47 mouse cellular contexts compared by ENCODE assay signal in the genomic region with DNA sequence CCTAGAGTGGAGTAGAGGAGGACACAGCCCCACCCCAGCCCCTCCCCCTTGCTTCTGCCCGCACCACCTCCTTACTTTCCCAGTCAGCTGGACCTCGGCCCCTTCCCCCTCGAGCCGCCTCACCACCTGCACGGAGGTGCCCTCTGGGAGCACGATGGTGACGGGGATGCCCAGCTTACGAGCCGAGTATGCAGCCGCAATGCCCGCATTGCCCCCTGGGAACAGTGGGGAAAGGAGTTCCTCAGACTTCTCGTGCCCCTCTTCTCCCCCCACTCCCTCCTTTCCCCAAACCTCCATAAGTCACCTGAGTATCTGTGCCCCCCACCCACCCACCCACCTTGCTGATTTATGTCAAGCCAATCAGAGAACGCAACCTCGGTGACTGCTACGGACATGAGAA. TPM values are rescaled to one million over a fixed set of nuclear protein-coding genes. Genes with fewer than 3 reads are reported as not detected.
"Had no signal": no experiment of that assay in that cellular context is flagged by ENCODE, and none has a peak within 500 bp of the region (broad histone marks: within the 10 kb centered on the region; RNA-seq: fewer than 3 reads in every experiment).

No protein-coding gene starts in this region.

- H3K4me1 ChIP-seq: intestine, embryonic 15.5 days had no signal

- ATAC-seq: hindbrain, embryonic 16.5 days; hindbrain, postnatal 0 days; inflammation-experienced regulatory T-cells, adult 6 months; intestine, embryonic 15.5 days; intestine, embryonic 16.5 days; intestine, postnatal 0 days had no signal

- H3K9me3 ChIP-seq: heart, embryonic 10.5 days; heart, embryonic 13.5 days; heart, embryonic 15.5 days; hindbrain, embryonic 12.5 days; hindbrain, embryonic 13.5 days; hindbrain, embryonic 15.5 days; intestine, embryonic 15.5 days had no signal

- DNase-seq: heart, postnatal 10 days; heart, postnatal 14 days; heart, postnatal 36 days; kidney, adult 11 months; kidney, adult 18-20 months; kidney, adult 2 months; kidney, adult 8-10 months; kidney, adult 9 months; kidney, postnatal 10 days; kidney, postnatal 14 days; kidney, postnatal 36 days; layer of hippocampus, adult 9-11 months; layer of hippocampus, postnatal 36 days had no signal

- H3K4me2 ChIP-seq: heart, embryonic 11.5 days; heart, embryonic 12.5 days; heart, embryonic 13.5 days; heart, embryonic 15.5 days; hindbrain, embryonic 12.5 days; hindbrain, embryonic 13.5 days; hindbrain, embryonic 14.5 days; hindbrain, embryonic 15.5 days; intestine, embryonic 15.5 days; kidney, embryonic 15.5 days had no signal

- H3K36me3 ChIP-seq: heart, embryonic 10.5 days; heart, embryonic 12.5 days; heart, embryonic 13.5 days; heart, embryonic 15.5 days; hindbrain, embryonic 10.5 days; hindbrain, embryonic 12.5 days; hindbrain, embryonic 13.5 days; hindbrain, embryonic 15.5 days; intestine, embryonic 15.5 days; kidney, embryonic 15.5 days had no signal

- H3K27ac ChIP-seq: heart, embryonic 10.5 days; heart, embryonic 13.5 days; heart, embryonic 15.5 days; hindbrain, embryonic 10.5 days; hindbrain, embryonic 12.5 days; hindbrain, embryonic 13.5 days; hindbrain, embryonic 14.5 days; hindbrain, embryonic 15.5 days; hindbrain, postnatal 0 days; intestine, embryonic 15.5 days; kidney, embryonic 15.5 days; kidney, postnatal 0 days; layer of hippocampus, adult 2 months had no signal

- H3K27me3 ChIP-seq: hindbrain, embryonic 15.5 days; intestine, embryonic 15.5 days had no signal

- H3K4me3 ChIP-seq: heart, embryonic 10.5 days; heart, embryonic 12.5 days; heart, embryonic 13.5 days; heart, embryonic 15.5 days; hindbrain, embryonic 10.5 days; hindbrain, embryonic 12.5 days; hindbrain, embryonic 13.5 days; hindbrain, embryonic 15.5 days; intestine, embryonic 15.5 days; kidney, embryonic 15.5 days; layer of hippocampus, adult 2 months had no signal

- H3K9ac ChIP-seq: heart, embryonic 12.5 days; heart, embryonic 13.5 days; heart, embryonic 15.5 days; hindbrain, embryonic 12.5 days; hindbrain, embryonic 13.5 days; hindbrain, embryonic 14.5 days; hindbrain, embryonic 15.5 days; intestine, embryonic 15.5 days; kidney, embryonic 15.5 days had no signal

RNA-seq across cellular contexts. Expression of gene Sdsl, which starts 10.7 kb away (rescaled TPM):
- polyA plus RNA-seq: inflammation-experienced regulatory T-cells, adult 6 months had no signal

RNA-seq across cellular contexts. Expression of gene Sds, which starts 14.4 kb away (rescaled TPM):
- total RNA-seq: heart, postnatal 10 days; heart, postnatal 14 days; heart, postnatal 4 days; hematopoietic stem cell, adult 5-6 weeks; hindbrain, postnatal 0 days; layer of hippocampus, postnatal 10 days; layer of hippocampus, postnatal 14 days; layer of hippocampus, postnatal 36 days had no signal
- polyA plus RNA-seq: heart, embryonic 11.5 days; heart, embryonic 12.5 days; heart, embryonic 13.5 days; heart, embryonic 14.5 days; heart, embryonic 15.5 days; heart, postnatal 0 days; hindbrain, embryonic 10.5 days; hindbrain, embryonic 11.5 days; hindbrain, embryonic 12.5 days; hindbrain, embryonic 13.5 days; hindbrain, embryonic 14.5 days; hindbrain, embryonic 15.5 days; inflammation-experienced regulatory T-cells, adult 6 months; intestine, embryonic 14.5 days; intestine, embryonic 15.5 days; intestine, postnatal 0 days; kidney, adult 2 months; kidney, embryonic 14.5 days; kidney, embryonic 15.5 days; kidney, embryonic 16.5 days; kidney, postnatal 0 days; large intestine, adult 2 months had no signal

RNA-seq across cellular contexts. Expression of gene Lhx5, which starts 30.4 kb away (rescaled TPM):
- total RNA-seq: heart, postnatal 10 days; heart, postnatal 14 days; heart, postnatal 25 days; heart, postnatal 36 days; heart, postnatal 4 days; hematopoietic stem cell, adult 5-6 weeks; layer of hippocampus, adult 18-20 months; layer of hippocampus, postnatal 25 days had no signal
- polyA plus RNA-seq: heart, embryonic 13.5 days; heart, embryonic 14.5 days; heart, embryonic 15.5 days; heart, embryonic 16.5 days; heart, postnatal 0 days; inflammation-experienced regulatory T-cells, adult 6 months; intestine, embryonic 14.5 days; intestine, embryonic 15.5 days; intestine, embryonic 16.5 days; kidney, adult 2 months; kidney, embryonic 14.5 days; kidney, embryonic 15.5 days; kidney, embryonic 16.5 days; kidney, postnatal 0 days had no signal
